Mouse (Mus musculus): ENCODE results near the gene Arf4. TPM values are rescaled to one million over a fixed set of nuclear protein-coding genes. Genes with fewer than 3 reads are reported as not detected.

The Arf4 gene
- 477 and 484 TPM in 2 replicates for polyA plus RNA-seq (2016; fragmentation: Nextera tagmentation; extraction: Ambion mirVana)

- H3K4me3 ChIP-seq = peak within 1 kb of the TSS; percentile 99
- H3K27ac ChIP-seq = peak within 1 kb of the TSS; percentile 98
- H3K9me3 ChIP-seq = no peaks in the 10 kb centered on the region
- under 1% methylated on average over 83 of the region's 83 CpGs for WGBS
- H3K4me1 ChIP-seq (replicated peaks) = peaks cover 21% of the 10 kb centered on the region
- H3K27me3 ChIP-seq (ENCODE audit: insufficient read depth, poor library complexity, severe bottlenecking) = no peaks in the 10 kb centered on the region
- peak; percentile 96 for DNase-seq (ENCODE audit: low spot score)
- H3K36me3 ChIP-seq = 0 out of 2 replicates have a peak, but pooled peaks cover 3% of the 10 kb centered on the region
These were observed at the start of gene Arf4 for GRCm38 (mm10) chr14:26637851-26638707. TSS of gene Arf4 (plus strand) at chr14:26638074.

DNA sequence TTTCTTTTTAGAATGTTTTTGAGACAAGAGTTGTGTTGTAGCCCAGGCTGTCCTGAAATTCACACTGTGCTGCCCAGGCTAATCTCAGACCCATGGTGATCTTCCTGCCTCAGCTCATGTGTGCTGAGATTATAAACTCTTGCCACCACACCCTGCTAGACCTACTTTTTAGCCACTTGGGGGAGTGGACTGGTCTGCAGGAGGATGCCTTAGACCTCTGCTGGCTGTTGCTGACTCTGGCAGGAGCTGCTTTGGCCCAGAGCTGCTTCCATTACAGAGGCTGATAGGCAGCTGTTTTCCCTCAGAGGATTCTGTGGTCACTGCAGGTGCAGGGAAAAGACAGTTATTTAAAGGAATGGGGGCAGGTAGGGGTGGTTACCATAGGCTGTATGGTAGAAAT, 46.5 kb upstream of the Arf4 start:
- DNase-seq (ENCODE audit: low spot score) = no peak
- no peak overlapping the region for H3K27ac ChIP-seq
- no peaks in the 10 kb centered on the region for H3K9me3 ChIP-seq
- no peaks in the 10 kb centered on the region for H3K4me1 ChIP-seq (replicated peaks)
- H3K4me3 ChIP-seq = no peak overlapping the region
- H3K27me3 ChIP-seq (ENCODE audit: insufficient read depth, poor library complexity, severe bottlenecking) = no peaks in the 10 kb centered on the region
- H3K36me3 ChIP-seq = peaks cover 44% of the 10 kb centered on the region

DNA sequence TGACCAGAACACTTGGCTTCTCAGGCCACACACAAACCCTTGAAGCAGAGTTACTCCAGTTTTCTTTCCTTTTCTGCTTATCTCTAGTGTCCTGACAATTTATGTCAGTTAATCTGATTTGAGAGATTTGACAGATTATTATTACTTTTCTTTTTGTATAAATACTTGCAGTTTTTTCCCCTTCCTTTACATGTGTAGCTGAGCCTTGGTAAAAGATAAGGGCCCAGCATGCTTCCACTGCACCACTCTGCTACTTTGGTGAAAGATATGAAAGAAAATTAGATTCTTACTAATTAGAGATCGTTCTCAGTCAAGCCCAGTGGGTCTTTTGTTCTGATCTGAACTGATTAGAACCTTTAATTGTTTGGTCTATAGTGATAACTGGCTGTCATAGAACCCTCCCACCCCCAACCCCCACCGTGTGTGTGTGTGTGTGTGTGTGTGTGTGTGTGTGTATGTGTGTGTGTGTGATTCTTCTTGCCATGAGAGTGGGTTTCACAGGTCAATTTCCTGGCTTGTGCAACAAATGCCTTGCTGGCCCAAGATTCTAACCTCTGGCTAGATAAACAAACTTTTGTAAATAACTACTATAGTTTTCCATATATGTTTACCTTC, 44.5 kb upstream of the Arf4 start:
- Histone ChIP-seq H3K4me3 (no peak overlapping the region), H3K4me1 (replicated peaks) (no peaks in the 10 kb centered on the region), H3K36me3 (peaks cover 57% of the 10 kb centered on the region), H3K27ac (no peak overlapping the region), H3K27me3 (ENCODE audit: insufficient read depth, poor library complexity, severe bottlenecking) (no peaks in the 10 kb centered on the region), H3K9me3 (peaks cover 4% of the 10 kb centered on the region; the same call in 1 of the 2 replicates)
- WGBS = 85% methylated on average over 2 of the region's 2 CpGs
- DNase-seq (ENCODE audit: low spot score) = no peak

DNA sequence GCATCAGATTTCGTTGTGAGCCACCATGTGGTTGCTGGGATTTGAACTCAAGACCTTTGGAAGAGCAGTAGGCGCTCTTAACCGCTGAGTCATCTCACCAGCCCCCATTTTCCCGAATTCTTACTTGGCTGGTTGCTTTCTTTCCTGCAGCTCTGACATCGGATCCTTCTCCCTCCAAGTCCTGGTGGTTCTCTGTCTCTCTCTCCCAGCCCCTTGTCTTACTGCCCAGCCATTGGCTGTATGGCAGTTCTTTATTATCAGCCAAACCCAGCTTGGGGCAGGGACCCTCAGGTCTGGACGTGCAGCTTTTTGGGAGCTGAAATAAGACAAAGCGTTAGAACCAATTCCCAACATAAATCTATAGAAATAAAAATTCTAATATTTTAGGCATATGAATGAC, 42.7 kb upstream of the Arf4 start:
- H3K4me3 ChIP-seq = no peak overlapping the region
- H3K27me3 ChIP-seq (ENCODE audit: insufficient read depth, poor library complexity, severe bottlenecking) = no peaks in the 10 kb centered on the region
- DNase-seq (ENCODE audit: low spot score) = no peak
- H3K36me3 ChIP-seq = peaks cover 74% of the 10 kb centered on the region
- peaks cover 4% of the 10 kb centered on the region; the same call in 1 of the 2 replicates for H3K9me3 ChIP-seq
- WGBS = 92% methylated on average over 7 of the region's 7 CpGs
- H3K4me1 ChIP-seq (replicated peaks) = no peaks in the 10 kb centered on the region
- H3K27ac ChIP-seq = no peak overlapping the region

- no peaks in the 10 kb centered on the region for H3K4me1 ChIP-seq (replicated peaks)
- peaks cover 4% of the 10 kb centered on the region; the same call in 1 of the 2 replicates for H3K9me3 ChIP-seq
- peaks cover 75% of the 10 kb centered on the region for H3K36me3 ChIP-seq
- 96% methylated on average over 5 of the region's 5 CpGs for WGBS
- no peaks in the 10 kb centered on the region for H3K27me3 ChIP-seq (ENCODE audit: insufficient read depth, poor library complexity, severe bottlenecking)
- no peak overlapping the region for H3K4me3 ChIP-seq
- no peak for DNase-seq (ENCODE audit: low spot score)
- no peak overlapping the region for H3K27ac ChIP-seq
These were observed 42.0 kb upstream of the Arf4 start for GRCm38 (mm10) chr14:26595695-26596365.

GRCm38 (mm10) chr14:26605354-26605753, 32.5 kb upstream of the Arf4 start:
- Histone ChIP-seq H3K4me3 (no peak overlapping the region), H3K27me3 (ENCODE audit: insufficient read depth, poor library complexity, severe bottlenecking) (no peaks in the 10 kb centered on the region), H3K9me3 (no peaks in the 10 kb centered on the region), H3K36me3 (peaks cover 91% of the 10 kb centered on the region), H3K27ac (no peak overlapping the region), H3K4me1 (replicated peaks) (no peaks in the 10 kb centered on the region)
- whole genome bisulfite sequencing = 86% methylated on average over 4 of the region's 4 CpGs
- no peak for DNase-seq (ENCODE audit: low spot score)

DNA sequence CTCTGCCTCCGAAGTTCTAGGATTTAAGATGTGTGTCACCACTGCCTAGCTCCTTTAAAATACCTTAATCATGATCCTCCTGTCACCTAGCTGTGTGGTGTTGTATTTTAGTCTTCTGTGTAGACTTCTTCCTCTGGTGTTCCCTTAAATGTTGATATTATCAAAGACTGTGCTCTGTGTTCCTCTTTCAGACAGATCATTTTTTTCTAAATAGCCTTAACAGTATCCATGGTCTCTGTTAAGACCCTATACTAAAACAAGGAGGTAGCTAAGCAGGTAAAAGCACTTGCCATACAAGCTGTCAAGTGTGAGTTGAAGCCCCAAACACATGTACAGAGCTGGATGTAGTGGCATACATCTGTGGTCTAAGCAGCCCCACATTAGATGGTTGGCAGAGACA, 28.2 kb upstream of the Arf4 start:
- no peak overlapping the region for H3K4me3 ChIP-seq
- no peak for DNase-seq (ENCODE audit: low spot score)
- no peaks in the 10 kb centered on the region for H3K27me3 ChIP-seq (ENCODE audit: insufficient read depth, poor library complexity, severe bottlenecking)
- WGBS = 98% methylated on average over 1 of the region's 1 CpGs
- H3K9me3 ChIP-seq = no peaks in the 10 kb centered on the region
- H3K27ac ChIP-seq = no peak overlapping the region
- H3K4me1 ChIP-seq (replicated peaks) = no peaks in the 10 kb centered on the region
- peaks cover 94% of the 10 kb centered on the region for H3K36me3 ChIP-seq

DNA sequence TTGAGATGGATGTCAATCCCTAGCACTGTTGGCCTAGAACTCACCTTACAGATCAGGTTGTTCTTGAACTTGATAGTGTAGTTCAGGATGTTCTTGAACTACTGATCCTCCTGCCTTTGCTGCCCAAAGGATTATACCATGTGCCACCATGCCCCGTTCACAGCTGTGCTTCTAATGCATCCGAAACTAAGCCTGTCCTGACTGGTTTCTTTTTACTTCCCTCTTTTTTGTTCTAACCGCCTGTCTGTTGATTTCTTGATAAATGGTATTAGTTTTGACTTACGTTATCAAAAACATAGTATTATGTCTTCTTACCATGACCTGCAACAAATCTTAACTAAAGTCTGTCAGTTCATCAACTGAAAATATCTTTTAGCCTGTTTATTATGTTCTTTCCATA, 27.2 kb upstream of the Arf4 start:
- H3K36me3 ChIP-seq = peaks cover 92% of the 10 kb centered on the region
- no peaks in the 10 kb centered on the region for H3K4me1 ChIP-seq (replicated peaks)

GRCm38 (mm10) chr14:26625301-26625700, 12.6 kb upstream of the Arf4 start:
- Histone ChIP-seq H3K4me3 (no peak overlapping the region), H3K27ac (no peak overlapping the region), H3K36me3 (peaks cover 100% of the 10 kb centered on the region), H3K27me3 (ENCODE audit: insufficient read depth, poor library complexity, severe bottlenecking) (no peaks in the 10 kb centered on the region), H3K4me1 (replicated peaks) (no peaks in the 10 kb centered on the region), H3K9me3 (no peaks in the 10 kb centered on the region)
- DNase-seq (ENCODE audit: low spot score) = no peak
- 88% methylated on average over 4 of the region's 4 CpGs for WGBS

More for the DNA sequence above, 27.2 kb upstream of the Arf4 start:
- DNase-seq (ENCODE audit: low spot score) = no peak
- Histone ChIP-seq H3K27me3 (ENCODE audit: insufficient read depth, poor library complexity, severe bottlenecking) (no peaks in the 10 kb centered on the region), H3K27ac (no peak overlapping the region), H3K4me3 (no peak overlapping the region), H3K9me3 (no peaks in the 10 kb centered on the region)
- WGBS = 93% methylated on average over 4 of the region's 4 CpGs

DNA sequence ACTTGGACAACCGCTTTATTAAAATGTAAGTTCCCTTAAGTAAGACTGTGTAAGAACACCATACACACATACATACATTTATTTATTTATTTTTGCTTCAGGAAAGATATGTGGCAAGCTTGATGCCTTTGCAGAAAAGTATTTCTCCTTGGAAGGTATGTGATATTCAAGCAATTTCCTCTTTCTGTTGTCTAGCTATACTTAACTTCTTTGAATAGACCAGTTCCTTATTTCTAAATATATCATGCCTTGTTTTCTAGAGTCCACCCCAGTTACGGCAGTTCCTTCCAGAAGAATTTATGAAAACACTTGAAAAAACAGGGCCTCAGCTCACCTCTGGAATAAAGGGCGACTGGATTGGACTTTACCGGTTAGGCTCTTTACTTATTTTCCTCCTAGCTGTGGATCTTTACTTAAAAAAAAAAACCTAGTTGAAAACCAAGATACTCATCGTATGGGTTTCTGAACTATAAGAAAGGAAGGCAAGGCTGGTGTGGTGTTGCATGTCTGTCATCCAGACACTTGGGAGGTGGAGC, 11.2 kb upstream of the Arf4 start:
- Histone ChIP-seq H3K36me3 (peaks cover 98% of the 10 kb centered on the region), H3K4me1 (replicated peaks) (no peaks in the 10 kb centered on the region), H3K27me3 (ENCODE audit: insufficient read depth, poor library complexity, severe bottlenecking) (no peaks in the 10 kb centered on the region), H3K9me3 (no peaks in the 10 kb centered on the region), H3K4me3 (no peak overlapping the region), H3K27ac (no peak overlapping the region)
- DNase-seq (ENCODE audit: low spot score) = no peak
- 96% methylated on average over 5 of the region's 5 CpGs for WGBS

DNA sequence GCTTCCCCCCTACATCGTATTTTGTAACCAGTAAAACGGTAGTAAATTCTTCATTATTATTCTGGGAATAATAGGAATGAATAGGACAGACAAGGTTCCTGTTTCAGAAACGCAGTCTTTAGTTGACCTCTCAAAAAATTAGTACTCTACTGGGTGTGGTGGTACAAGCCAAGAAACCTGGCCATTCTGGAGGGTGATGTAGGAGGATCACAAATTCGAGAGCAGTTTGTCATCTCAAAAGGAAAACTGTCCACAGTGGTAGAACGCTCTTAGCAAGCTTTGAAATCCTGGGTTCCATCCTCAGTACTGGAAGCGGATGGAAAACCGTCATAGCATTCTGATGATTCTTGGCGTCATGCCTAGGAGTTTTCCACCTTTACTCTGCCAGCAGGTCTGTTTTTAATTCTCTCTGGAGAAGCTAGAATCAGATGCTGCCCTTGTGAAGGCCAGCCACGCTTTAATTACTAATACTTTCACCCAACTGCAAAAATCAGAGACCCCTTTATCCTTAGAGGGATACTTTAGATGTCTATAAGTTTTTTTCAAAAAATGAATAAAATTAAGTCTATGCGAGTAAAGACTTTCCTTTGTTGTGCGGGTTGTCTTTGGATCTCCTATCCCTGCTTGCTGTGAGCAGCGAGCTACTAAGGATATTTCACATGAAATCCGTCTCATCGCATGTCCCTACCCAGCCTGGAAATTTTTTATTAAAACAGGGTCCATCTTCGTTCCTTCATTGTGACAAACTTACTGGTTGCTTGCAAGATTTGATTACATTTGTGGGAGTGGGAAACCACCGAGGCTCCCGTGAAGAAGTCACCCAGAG, 636 bp upstream of the Arf4 start:
- H3K4me1 ChIP-seq (replicated peaks) = peaks cover 21% of the 10 kb centered on the region
- H3K36me3 ChIP-seq = peaks cover 8% of the 10 kb centered on the region
- H3K9me3 ChIP-seq = no peaks in the 10 kb centered on the region
- 33% methylated on average over 17 of the region's 17 CpGs for WGBS
- H3K27me3 ChIP-seq (ENCODE audit: insufficient read depth, poor library complexity, severe bottlenecking) = no peaks in the 10 kb centered on the region
- no peak for DNase-seq (ENCODE audit: low spot score)
- peak overlapping the region; percentile 99 for H3K4me3 ChIP-seq
- peak overlapping the region; percentile 98 for H3K27ac ChIP-seq

DNA sequence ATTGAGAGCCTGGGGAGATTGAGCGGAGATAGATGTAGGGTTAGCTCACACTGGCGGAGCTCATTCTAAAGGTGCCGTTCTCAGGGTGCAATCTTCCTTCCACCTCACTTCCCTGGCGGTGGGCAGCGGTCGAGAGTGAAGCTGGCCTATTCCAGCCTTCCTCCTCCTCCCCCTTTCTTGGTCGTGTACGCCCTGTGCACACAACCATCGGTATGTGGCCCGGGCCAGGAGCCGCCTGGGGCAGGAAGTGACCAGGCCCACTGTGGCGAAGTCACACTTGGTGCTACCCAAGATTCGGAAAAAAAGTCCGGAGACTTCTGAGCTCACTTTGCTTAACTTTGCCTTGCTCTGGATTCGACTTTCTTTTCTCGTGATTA, 822 bp downstream of the Arf4 start:
- DNase-seq (ENCODE audit: low spot score) = peak; percentile 59
- H3K27me3 ChIP-seq (ENCODE audit: insufficient read depth, poor library complexity, severe bottlenecking) = no peaks in the 10 kb centered on the region
- H3K27ac ChIP-seq = peak overlapping the region; percentile 98
- H3K4me3 ChIP-seq = peak overlapping the region; percentile 99
- under 1% methylated on average over 16 of the region's 16 CpGs for WGBS
- H3K4me1 ChIP-seq (replicated peaks) = peaks cover 21% of the 10 kb centered on the region
- H3K9me3 ChIP-seq = no peaks in the 10 kb centered on the region
- 0 out of 2 replicates have a peak, but pooled peaks cover 3% of the 10 kb centered on the region for H3K36me3 ChIP-seq

All from hindbrain, embryonic 10.5 days (tissue).